Mouse (Mus musculus) heart, embryonic 13.5 days (tissue): ENCODE data around the gene Fgfr2. TPM values are rescaled to one million over a fixed set of nuclear protein-coding genes. Genes with fewer than 3 reads are reported as not detected.
A peak's percentile ranks its signal among the peaks of the same experiment; 100 is the strongest.

Experiments used
- ATAC-seq: fragments of 200-750 bp; cut with Nextera tagmentation; 2 replicates; pipeline ENCODE4 v1.8.0; 2017; ENCODE audit warnings: moderate TSS enrichment; ENCODE audit not compliant: insufficient number of reproducible peaks, low FRiP score, low TSS enrichment; ENCODE audit errors: extremely low read depth
- H3K27ac ChIP-seq: fragments of 300-500 bp; sonication (generic); replicated peaks from 2 replicates; pipeline ENCODE4 v1.5.1; 2015; ENCODE audit warnings: moderate library complexity, mild to moderate bottlenecking, inconsistent platforms
- H3K27me3 ChIP-seq: fragments of 300-500 bp; sonication (generic); replicated peaks from 2 replicates; pipeline ENCODE4 v1.6.1; 2015; ENCODE audit warnings: mild to moderate bottlenecking, inconsistent platforms
- H3K36me3 ChIP-seq: fragments of 300-500 bp; sonication (generic); 2 replicates; pipeline ENCODE4 v1.6.1; 2015; ENCODE audit warnings: mild to moderate bottlenecking, inconsistent platforms
- H3K4me1 ChIP-seq: fragments of 300-500 bp; sonication (generic); 2 replicates; pipeline ENCODE4 v1.6.1; 2015; ENCODE audit warnings: inconsistent platforms
- H3K4me2 ChIP-seq: fragments of 300-500 bp; sonication (generic); 2 replicates; pipeline ENCODE4 v1.6.1; 2015; ENCODE audit warnings: inconsistent platforms, mild to moderate bottlenecking, moderate library complexity
- H3K4me3 ChIP-seq: fragments of 300-500 bp; sonication (generic); 2 replicates; pipeline ENCODE4 v1.5.1; 2015; ENCODE audit warnings: moderate library complexity, mild to moderate bottlenecking, inconsistent platforms
- H3K9ac ChIP-seq: fragments of 300-500 bp; sonication (generic); 2 replicates; pipeline ENCODE4 v1.6.1; 2015; ENCODE audit warnings: inconsistent platforms, mild to moderate bottlenecking, moderate library complexity
- H3K9me3 ChIP-seq: fragments of 300-500 bp; sonication (generic); 2 replicates; pipeline ENCODE4 v1.6.1; 2016; ENCODE audit warnings: inconsistent platforms
- WGBS: fragments of 180-500 bp; shearing (Covaris S2); methylation state at CpG from one replicate; pipeline ENCODE4 v1.1.7; 2015; ENCODE audit warnings: mixed read lengths; 5-methylcytosine and 5-hydroxymethylcytosine counted together
- polyA plus RNA-seq: library from polyadenylated mRNA; unstranded; fragments of >200 nt; fragmentation: Nextera tagmentation; extraction: Ambion mirVana; gene quantifications from 2 replicates; pipeline ENCODE4 v1.2.1, GENCODE M21; 2015

The Fgfr2 gene
- polyA plus RNA-seq, 1 experiment from 2014 or later = 22.5 TPM

DNA sequence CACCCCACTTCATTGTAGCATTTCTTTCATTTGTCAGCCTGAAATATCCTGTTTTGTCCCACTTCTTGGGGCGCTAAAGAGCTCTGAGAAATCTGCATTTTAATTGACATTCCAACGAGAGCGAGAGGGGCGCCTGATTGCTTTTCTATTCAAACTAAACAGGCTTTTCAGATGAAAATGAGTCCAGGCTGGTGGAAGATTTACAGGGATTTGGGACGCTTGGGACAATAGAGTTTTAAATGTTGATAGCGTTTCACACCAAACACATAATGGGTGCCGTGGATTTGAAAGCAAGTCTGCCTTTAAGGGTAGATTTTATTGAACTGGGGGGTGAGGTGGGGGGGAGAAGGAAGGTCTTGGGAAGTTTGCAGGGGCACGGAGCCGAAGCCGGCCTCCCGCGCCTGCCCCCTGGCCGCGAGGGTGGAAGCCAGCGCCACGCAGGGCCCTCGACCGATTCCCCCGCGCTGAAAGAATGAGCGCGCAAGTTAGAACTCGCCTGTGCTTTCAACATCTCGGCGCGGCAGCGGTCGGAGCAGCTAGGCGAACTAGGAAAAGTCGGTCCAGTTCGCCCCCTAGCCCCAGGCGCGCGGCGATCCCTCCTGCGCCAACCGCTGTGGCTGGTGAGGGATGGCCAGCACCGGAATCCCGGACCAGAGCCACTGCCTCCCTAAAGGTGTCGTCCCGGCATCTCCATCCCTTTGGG lies 2858.4 kb downstream of the Fgfr2 start:
- peak overlapping the region; percentile 87 for H3K4me2 ChIP-seq
- peaks cover 58% of the 10 kb centered on the region for H3K4me1 ChIP-seq
- peak overlapping the region; percentile 88 for H3K9ac ChIP-seq
- peak overlapping the region; percentile 73 for H3K4me3 ChIP-seq
- under 1% methylated on average over 41 of the region's 41 CpGs for WGBS
- peaks cover 25% of the 10 kb centered on the region; the same call in 1 of the 2 replicates for H3K27me3 ChIP-seq
- H3K36me3 ChIP-seq = peaks cover 7% of the 10 kb centered on the region
- no peak for ATAC-seq
- no peaks in the 10 kb centered on the region for H3K9me3 ChIP-seq
- H3K27ac ChIP-seq = peak overlapping the region; percentile 86

DNA sequence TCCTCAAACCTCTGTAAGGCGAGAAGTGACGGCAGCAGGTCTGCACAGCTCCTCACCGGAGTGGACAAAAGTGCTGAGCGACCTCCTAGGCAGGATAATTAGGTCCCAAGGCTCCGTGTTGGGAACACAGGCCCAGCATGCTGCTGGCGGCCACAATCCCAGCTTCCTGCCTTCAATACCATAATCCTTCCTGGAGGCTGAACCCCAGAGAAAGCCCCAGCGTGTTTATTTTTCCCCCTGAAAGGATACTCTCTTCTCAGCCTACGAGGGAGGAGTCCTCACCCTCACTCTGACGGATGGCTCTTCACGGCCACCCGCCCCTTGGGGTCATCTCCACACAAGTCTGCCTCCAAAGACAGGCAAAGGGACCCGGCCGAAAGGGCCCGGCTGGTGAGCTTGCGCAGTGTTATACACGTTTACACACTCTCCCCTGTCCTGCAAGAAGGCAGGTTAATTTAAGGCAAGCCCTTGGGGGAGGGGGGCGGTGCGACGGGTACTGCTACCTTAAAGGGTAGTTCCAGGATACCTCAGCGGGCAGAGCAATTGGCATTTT lies 2859.3 kb downstream of the Fgfr2 start:
- 16% methylated on average over 20 of the region's 20 CpGs for WGBS
- no peak for ATAC-seq

DNA sequence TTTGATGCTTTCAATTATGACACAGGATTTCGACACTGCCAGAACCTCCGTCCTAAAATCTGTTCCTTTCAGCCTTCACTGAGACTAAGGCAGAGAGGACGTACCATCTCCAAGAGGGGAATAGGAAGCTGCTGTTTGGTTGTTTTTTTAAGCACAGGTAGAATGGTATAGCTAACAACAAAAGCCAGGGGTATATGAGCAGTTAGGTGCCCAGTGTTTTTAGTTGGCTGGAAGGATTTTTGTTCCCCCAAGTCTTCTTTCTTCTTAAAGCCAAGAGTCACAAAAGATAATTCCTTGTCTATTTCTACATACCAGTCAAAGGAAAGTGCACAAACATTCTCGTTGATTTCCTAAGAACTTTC lies 2859.9 kb downstream of the Fgfr2 start:
- Histone ChIP-seq H3K9ac (peak overlapping the region; percentile 88), H3K27ac (peak overlapping the region; percentile 57; the same call in 1 of the 2 replicates), H3K36me3 (peaks cover 7% of the 10 kb centered on the region), H3K4me3 (peak overlapping the region; percentile 73), H3K4me1 (peaks cover 72% of the 10 kb centered on the region), H3K4me2 (peak overlapping the region; percentile 87), H3K9me3 (no peaks in the 10 kb centered on the region), H3K27me3 (peaks cover 15% of the 10 kb centered on the region; the same call in 1 of the 2 replicates)
- no peak for ATAC-seq
- 61% methylated on average over 4 of the region's 4 CpGs for WGBS

More for the DNA sequence above, 2859.3 kb downstream of the Fgfr2 start:
- Histone ChIP-seq H3K9ac (peak overlapping the region; percentile 88), H3K4me1 (peaks cover 67% of the 10 kb centered on the region), H3K9me3 (no peaks in the 10 kb centered on the region), H3K4me3 (peak overlapping the region; percentile 73), H3K4me2 (peak overlapping the region; percentile 87), H3K27me3 (peaks cover 20% of the 10 kb centered on the region; the same call in 1 of the 2 replicates), H3K36me3 (peaks cover 7% of the 10 kb centered on the region), H3K27ac (peak overlapping the region; percentile 57)

GRCm38 (mm10) chr7:130262528-130263232 lies 2860.5 kb downstream of the Fgfr2 start:
- WGBS = 44% methylated on average over 17 of the region's 17 CpGs
- H3K4me3 ChIP-seq = peak overlapping the region; percentile 73
- peak overlapping the region; percentile 88 for H3K9ac ChIP-seq
- ATAC-seq = no peak
- peaks cover 15% of the 10 kb centered on the region; the same call in 1 of the 2 replicates for H3K27me3 ChIP-seq
- H3K36me3 ChIP-seq = peaks cover 7% of the 10 kb centered on the region
- no peaks in the 10 kb centered on the region for H3K9me3 ChIP-seq
- H3K4me1 ChIP-seq = peaks cover 76% of the 10 kb centered on the region
- peak overlapping the region; percentile 87 for H3K4me2 ChIP-seq
- H3K27ac ChIP-seq = 0 out of 2 replicates have a peak overlapping the region, but pooled peaks have one; percentile 42

- Histone ChIP-seq H3K9ac (peak overlapping the region; percentile 88), H3K27me3 (peaks cover 15% of the 10 kb centered on the region; the same call in 1 of the 2 replicates), H3K4me1 (peaks cover 79% of the 10 kb centered on the region), H3K4me2 (peak overlapping the region; percentile 87), H3K4me3 (peak overlapping the region; percentile 73), H3K36me3 (peaks cover 7% of the 10 kb centered on the region), H3K27ac (peak overlapping the region; percentile 42), H3K9me3 (no peaks in the 10 kb centered on the region)
- 42% methylated on average over 17 of the region's 17 CpGs for WGBS
- no peak for ATAC-seq
Observed at GRCm38 (mm10) chr7:130261684-130262527, 2861.2 kb downstream of the Fgfr2 start.

- 69% methylated on average over 20 of the region's 20 CpGs for WGBS
- Histone ChIP-seq H3K36me3 (peaks cover 7% of the 10 kb centered on the region), H3K4me3 (peak overlapping the region; percentile 73), H3K4me2 (peak overlapping the region; percentile 87), H3K4me1 (peaks cover 79% of the 10 kb centered on the region), H3K9me3 (no peaks in the 10 kb centered on the region), H3K27me3 (peaks cover 15% of the 10 kb centered on the region; the same call in 1 of the 2 replicates), H3K27ac (0 out of 2 replicates have a peak overlapping the region, but pooled peaks have one; percentile 8), H3K9ac (peak overlapping the region; percentile 88)
- ATAC-seq = no peak
Observed at GRCm38 (mm10) chr7:130260905-130261683, 2862.1 kb downstream of the Fgfr2 start.

DNA sequence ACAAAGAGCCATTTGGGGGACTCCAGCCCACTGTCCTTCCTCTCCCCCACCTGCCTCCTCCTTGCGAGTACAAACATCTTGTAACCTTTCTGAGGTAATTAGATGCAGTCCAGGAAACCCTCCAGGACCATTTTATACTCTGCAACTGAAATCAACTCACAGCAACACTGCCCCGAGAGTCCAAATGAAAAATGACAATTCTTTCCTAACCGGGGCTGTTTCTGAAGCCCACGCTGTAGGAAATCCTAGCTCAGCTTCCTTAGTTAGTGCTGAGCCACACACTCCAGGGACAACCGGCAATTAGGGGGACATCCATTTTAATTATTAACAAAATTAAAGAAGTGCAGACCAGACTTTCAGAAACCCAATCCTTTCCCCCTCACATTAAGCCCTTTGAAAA lies 2863.1 kb downstream of the Fgfr2 start:
- Histone ChIP-seq H3K4me3 (peak overlapping the region; percentile 73; the same call in 1 of the 2 replicates), H3K36me3 (peaks cover 7% of the 10 kb centered on the region), H3K27ac (no peak overlapping the region), H3K4me2 (peak overlapping the region; percentile 87), H3K27me3 (peaks cover 15% of the 10 kb centered on the region; the same call in 1 of the 2 replicates), H3K9ac (peak overlapping the region; percentile 56; the same call in 1 of the 2 replicates), H3K9me3 (no peaks in the 10 kb centered on the region), H3K4me1 (peaks cover 84% of the 10 kb centered on the region)
- WGBS = 37% methylated on average over 5 of the region's 5 CpGs
- no peak for ATAC-seq

DNA sequence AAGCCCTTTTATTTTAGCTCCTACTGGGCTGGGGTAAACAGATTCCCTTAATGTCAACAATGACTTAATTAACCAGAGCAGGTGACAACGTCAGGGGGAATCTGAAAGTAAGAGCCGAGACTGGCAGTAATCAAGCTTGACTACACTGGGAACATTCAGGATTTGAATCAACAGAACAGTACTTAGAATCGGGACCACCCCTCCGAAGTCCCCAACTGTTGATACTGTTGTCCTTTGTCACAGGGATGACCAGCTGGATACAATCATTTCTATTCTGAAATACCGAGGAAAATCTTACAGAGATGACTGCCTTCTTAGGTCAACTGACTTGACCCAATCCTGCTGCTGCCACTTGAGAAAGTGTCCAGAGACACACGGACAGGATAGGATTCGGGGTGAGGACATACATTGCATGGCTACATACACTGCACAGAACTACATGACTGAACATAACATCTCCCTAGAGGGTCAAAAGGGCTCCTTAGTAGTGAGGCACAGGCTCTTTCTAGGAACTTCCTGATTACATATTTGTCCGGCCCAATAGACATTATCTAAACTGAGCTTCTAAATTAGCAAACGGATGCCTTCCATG lies 2864.3 kb downstream of the Fgfr2 start:
- H3K4me2 ChIP-seq = peak overlapping the region; percentile 87
- peaks cover 79% of the 10 kb centered on the region for H3K4me1 ChIP-seq
- H3K27me3 ChIP-seq = peaks cover 15% of the 10 kb centered on the region; the same call in 1 of the 2 replicates
- H3K9me3 ChIP-seq = no peaks in the 10 kb centered on the region
- no peak overlapping the region for H3K27ac ChIP-seq
- H3K4me3 ChIP-seq = peak overlapping the region; percentile 11; the same call in 1 of the 2 replicates
- peaks cover 7% of the 10 kb centered on the region for H3K36me3 ChIP-seq
- WGBS = 27% methylated on average over 9 of the region's 9 CpGs
- ATAC-seq = no peak
- no peak overlapping the region for H3K9ac ChIP-seq

DNA sequence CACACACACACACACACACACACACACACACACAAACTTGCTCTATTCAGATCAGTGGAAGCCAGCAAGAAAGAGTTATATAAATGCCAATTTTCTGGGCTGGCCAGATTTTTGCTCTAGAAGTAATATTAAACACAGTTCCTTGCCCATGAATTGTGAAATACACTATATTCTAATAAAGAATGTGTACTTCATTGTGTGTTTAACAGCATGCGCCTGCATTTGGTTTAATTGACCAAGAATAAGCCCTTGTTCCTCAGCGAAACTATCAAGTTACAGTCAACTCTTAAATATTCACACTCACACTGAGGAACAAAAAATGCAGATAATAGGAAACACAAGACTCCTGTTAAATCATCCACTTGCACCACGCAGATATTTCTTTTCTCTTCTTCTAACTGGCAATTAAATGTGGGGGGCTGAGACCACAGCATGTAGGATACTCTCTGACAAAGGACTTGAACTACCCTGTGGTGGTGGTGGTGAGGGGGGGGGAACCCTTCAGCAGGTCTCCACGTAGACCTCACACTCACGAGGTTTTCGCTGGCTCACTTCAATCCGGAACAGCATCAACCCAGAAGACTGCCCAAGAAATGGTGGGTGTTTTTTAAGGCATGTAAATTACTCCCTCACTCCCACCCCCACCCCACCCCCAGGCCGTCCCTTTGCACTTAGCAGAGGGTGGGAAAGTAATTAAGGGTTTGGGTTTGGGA lies 2865.0 kb downstream of the Fgfr2 start:
- Histone ChIP-seq H3K4me1 (peaks cover 72% of the 10 kb centered on the region), H3K27ac (no peak overlapping the region), H3K36me3 (peaks cover 7% of the 10 kb centered on the region), H3K9me3 (no peaks in the 10 kb centered on the region), H3K4me2 (peak overlapping the region; percentile 87), H3K4me3 (0 out of 2 replicates have a peak overlapping the region, but pooled peaks have one; percentile 11), H3K9ac (no peak overlapping the region), H3K27me3 (peaks cover 15% of the 10 kb centered on the region; the same call in 1 of the 2 replicates)
- ATAC-seq = no peak
- WGBS = 43% methylated on average over 8 of the region's 8 CpGs
